Mouse (Mus musculus): ENCODE measurements at regions not wholly inside any gene's neighbourhood (a gene's known extent, or its start where the extent isn't known, plus 50 kb on each side); places are given as distances from the start of the nearest gene placed in this dataset.

GRCm38 (mm10) chr15:3640091-3640490 is 56.8 kb upstream of the Ghr start:
- no peak overlapping the region for H3K4me3 ChIP-seq (replicated peaks; ENCODE audit: low read length)
- ATAC-seq (ENCODE audit: low FRiP score): no peak
- H3K9ac ChIP-seq: no peak overlapping the region
- no peak for DNase-seq (ENCODE audit: low spot score)
- 72% methylated on average over 5 of the region's 5 CpGs for WGBS
- no peaks in the 10 kb centered on the region for H3K4me1 ChIP-seq (replicated peaks; ENCODE audit: control insufficient read depth, insufficient read depth, low read length)
- no peak overlapping the region for H3K4me2 ChIP-seq (replicated peaks)
- H3K36me3 ChIP-seq (replicated peaks; ENCODE audit: control insufficient read depth, insufficient read depth): no peaks in the 10 kb centered on the region
- H3K9me3 ChIP-seq (ENCODE audit: control insufficient read depth, low read length): no peaks in the 10 kb centered on the region
- H3K27me3 ChIP-seq (ENCODE audit: control insufficient read depth, insufficient read depth, low read length): no peaks in the 10 kb centered on the region
- no peak overlapping the region for H3K27ac ChIP-seq
